Mouse (Mus musculus) neural tube, embryonic 10.5 days (tissue): ENCODE measurements around the gene 2510002D24Rik.
"Not testable (repeated sequence)": the region's sequence is repeated elsewhere in the genome, so short reads cannot be mapped to it uniquely, and the experiment has no call there.

ENCODE experiments used
- DNase-seq: peaks from one replicate; pipeline ENCODE4 v3.0.0-alpha.2; 2017; ENCODE audit warnings: low spot score; ENCODE audit errors: extremely low spot score

The 2510002D24Rik gene

DNA sequence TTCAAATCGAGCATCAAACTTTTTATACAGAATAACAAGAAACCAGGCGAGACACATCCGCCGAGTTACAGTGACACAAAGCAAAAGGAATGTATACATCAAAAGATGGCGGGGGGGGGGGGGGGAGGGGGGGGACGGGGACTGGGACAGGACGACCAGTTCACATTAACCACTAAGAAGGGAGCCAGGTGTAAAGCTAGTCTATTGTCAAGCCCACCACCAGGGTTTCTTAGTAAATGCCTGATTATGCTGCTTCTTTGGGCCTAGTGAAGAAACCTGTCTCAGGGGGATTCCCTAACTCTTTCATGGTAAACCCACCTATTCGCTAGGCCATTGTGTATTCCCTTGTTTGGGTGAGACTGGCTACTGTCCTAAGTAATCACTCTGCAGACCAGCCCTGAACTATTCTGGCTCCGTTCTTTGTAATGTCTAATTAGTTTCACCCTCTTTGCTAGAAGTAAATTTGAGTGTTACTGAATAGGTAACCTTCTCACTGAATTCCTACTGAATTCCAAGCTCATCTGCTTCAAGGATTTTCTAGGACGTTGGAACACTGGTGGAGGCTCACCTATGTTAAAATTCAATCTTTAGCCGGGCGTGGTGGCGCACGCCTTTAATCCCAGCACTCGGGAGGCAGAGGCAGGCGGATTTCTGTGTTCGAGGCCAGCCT, 13.3 kb downstream of the 2510002D24Rik start:
- not testable (repeated sequence) for DNase-seq

DNA sequence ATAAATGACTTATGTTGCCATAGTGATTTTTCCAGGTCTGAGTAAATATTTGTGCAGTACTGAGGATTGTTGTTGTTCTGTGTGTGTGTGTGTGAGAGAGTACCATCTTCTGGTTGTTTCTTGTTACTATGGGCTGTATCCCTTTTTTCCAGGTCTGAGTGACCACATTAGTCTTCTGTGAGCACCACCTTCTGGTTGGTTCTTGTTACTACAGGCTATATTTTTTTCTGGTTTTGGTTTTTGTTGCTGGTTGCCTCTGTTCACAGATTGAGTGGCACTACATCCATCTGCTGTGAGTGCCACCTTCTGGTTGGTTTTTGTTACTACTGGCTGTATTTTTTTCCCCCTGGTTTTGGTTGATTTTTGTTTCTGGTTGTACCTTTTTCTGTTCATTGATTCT, 22.2 kb downstream of the 2510002D24Rik start:
- DNase-seq, result no peak

GRCm38 (mm10) chr16:18860186-18860585, 23.8 kb downstream of the 2510002D24Rik start:
- DNase-seq, result no peak

DNA sequence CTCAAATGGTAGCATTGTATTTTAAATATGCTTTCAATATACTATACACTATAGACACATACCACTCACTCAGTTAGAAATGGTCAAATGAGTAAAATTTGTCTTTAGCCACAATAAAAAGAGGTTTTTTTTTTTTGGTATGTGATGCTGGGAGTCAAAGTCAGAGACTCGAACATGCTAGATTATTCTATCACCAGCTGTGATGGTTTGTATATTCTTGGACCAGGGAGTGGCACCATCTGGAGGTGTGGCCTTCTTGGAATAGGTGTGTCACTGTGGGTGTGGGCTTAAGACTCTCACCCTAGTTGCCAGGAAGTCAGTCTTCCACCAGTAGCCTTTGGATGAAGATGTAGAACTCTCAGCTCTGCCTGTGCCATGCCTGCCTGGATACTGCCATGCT, 34.1 kb downstream of the 2510002D24Rik start:
- DNase-seq, result not testable (repeated sequence)

DNA sequence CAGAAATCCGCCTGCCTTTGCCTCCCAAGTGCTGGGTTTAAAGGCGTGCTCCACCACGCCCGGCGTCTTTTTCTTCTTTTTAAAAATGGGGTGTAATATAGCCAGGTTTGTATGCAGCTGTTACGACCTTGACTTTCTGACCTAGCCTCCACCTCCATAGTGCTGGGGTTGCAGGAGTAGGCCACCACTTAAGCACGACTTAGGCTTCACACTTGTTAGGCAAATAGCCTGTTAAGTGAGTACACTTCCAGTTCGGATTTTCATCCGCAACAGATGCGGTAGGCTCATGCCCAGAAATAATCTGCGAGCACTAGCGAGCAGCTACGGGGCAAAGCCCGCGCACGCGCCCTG, 39.7 kb downstream of the 2510002D24Rik start:
- DNase-seq, result no peak

DNA sequence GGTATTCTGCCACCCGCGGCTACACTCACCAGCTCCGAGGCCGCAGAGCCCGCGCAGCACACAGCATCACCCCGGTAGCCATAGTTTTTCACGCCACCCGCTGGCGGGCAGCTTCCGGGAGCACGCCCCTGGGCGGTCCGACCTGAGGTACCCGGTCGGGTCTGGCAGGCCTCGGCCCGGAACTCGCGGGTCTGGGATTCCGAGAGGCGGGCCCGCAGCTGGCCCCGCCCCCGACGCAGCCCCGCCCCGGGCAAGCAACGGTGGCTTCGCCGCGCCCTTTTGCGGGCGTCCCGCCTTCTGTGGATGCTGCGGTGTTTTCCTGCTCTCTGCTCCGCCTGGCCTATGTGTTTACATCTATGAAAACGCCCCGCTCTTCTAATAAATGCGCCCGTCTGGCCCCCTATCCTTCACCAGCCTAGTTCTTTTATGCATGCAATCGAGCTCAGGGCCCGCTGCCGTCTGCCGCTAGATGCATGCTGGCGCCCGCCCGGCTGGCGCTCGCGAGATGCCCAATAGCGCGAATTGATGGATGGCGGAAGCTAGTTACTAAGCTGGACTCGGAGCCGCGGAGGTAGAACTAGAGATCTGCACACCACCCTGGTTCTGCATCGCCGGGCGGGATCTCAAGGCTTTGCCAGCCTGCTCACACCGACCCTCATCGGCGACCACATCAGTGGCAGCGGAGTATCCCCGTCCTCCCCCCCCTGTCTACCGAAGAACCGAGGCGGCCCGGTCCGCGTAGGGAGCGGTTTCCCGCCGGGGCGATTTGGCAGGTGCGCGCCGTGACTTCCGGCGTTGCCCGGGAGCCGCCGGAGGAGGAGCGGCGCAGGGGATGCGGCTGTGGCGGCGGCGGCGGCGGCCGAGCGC, 40.3 kb downstream of the 2510002D24Rik start, which contains the start of the genes Mrpl40 and Hira:
Gene Mrpl40 (minus strand): TSS at position 421 of the 867 bp plus-strand sequence.
Gene Hira (plus strand): TSS at position 596 of the 867 bp plus-strand sequence.
- DNase-seq, result peak; percentile 95

DNA sequence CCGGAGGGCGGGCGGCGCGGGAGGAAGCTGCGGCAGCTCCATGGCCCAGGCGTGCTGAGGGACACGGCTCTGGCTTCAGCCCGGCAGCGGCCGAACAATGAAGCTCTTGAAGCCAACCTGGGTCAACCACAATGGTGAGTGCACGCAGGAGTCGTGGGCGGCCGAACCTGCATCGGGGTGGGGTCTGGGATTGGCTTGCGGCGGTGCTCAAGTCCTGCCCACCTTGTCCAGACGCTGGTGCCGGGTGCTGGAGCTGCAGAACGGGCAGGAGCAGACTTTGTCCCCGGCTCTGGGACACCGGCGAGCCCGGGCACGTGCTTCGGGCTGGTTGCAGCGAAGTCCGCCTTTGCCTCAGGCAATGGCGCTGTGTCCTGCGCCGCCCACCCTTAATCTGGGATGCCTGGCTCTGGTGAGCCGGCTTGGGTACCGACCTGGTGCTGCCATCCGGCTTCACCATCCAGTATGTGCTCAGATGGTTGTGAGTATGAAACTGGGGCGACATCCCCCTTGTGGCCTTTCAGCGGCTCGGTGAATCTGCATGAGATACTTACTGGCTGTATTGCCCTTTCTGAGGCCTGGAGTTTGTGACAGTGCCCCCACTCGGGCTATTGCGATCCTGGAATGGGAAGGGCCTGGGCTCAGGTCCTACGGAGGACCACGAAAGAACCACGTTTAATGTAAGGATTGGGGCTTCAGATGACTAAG, 41.2 kb downstream of the 2510002D24Rik start:
- DNase-seq, result peak; percentile 79

GRCm38 (mm10) chr16:18878091-18878720, 41.8 kb downstream of the 2510002D24Rik start:
- no peak for DNase-seq

- DNase-seq, result no peak
These were observed 47.7 kb downstream of the 2510002D24Rik start for GRCm38 (mm10) chr16:18884044-18884443.
